Mouse (Mus musculus) megakaryocyte, embryonic 14.5 days (primary cell): ENCODE measurements around the gene Cars.

Source experiments
- FLI1 ChIP-seq: IDR thresholded peaks from 2 replicates; pipeline ENCODE4 v1.6.1; 2012; ENCODE audit warnings: low read length, inconsistent platforms, mixed read lengths
- GATA1 ChIP-seq: IDR thresholded peaks from 3 replicates; pipeline ENCODE4 v1.6.1; 2012; ENCODE audit warnings: mixed read lengths, low read length, inconsistent platforms, borderline replicate concordance

DNA sequence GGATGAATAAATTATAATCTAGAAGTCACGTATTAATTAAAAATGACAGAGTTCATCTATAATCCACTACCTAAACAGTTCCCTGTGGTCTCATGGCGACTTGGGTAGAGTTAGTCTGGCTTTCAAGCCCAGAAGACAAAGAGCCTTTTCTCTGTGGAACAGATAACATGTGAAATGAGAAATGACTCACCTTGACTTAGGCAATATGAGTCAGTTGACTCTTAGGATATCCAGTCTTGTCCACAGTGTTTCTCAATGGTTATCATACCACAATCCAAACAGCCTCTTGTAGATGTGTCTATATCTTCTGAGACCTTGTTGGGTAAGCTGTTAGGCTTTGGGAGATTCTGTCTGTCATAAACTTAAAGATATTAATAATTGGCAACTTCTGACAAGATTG lies 31.6 kb upstream of the Cars start:
- no peak for TF ChIP-seq FLI1
- no peak for TF ChIP-seq GATA1
